Mouse (Mus musculus) c-Kit-negative CD71-positive TER-119-positive erythroid progenitor cells, embryonic 14.5 days (primary cell): Measurements from ENCODE around the gene Hoxd3.

ENCODE experiments used
- DNase-seq: peaks from one replicate; pipeline ENCODE4 v3.0.0-alpha.2; 2013; ENCODE audit warnings: low read depth, low spot score

Hoxd3 gene

GRCm38 (mm10) chr2:74727640-74728302 lies 16.0 kb downstream of the Hoxd3 start:
- DNase-seq = no peak

GRCm38 (mm10) chr2:74728303-74728680 lies 16.6 kb downstream of the Hoxd3 start:
- DNase-seq = no peak

GRCm38 (mm10) chr2:74730331-74730730 lies 18.6 kb downstream of the Hoxd3 start:
- no peak for DNase-seq

GRCm38 (mm10) chr2:74731055-74731454 lies 19.3 kb downstream of the Hoxd3 start:
- DNase-seq = no peak

- no peak for DNase-seq
These were observed 20.2 kb downstream of the Hoxd3 start for GRCm38 (mm10) chr2:74731799-74732512.

GRCm38 (mm10) chr2:74732513-74733316 lies 21.0 kb downstream of the Hoxd3 start:
- DNase-seq = no peak

GRCm38 (mm10) chr2:74733317-74733661 lies 21.6 kb downstream of the Hoxd3 start:
- DNase-seq = no peak

- no peak for DNase-seq
These were observed 22.0 kb downstream of the Hoxd3 start for GRCm38 (mm10) chr2:74733765-74734164.

GRCm38 (mm10) chr2:74734451-74734850 lies 22.7 kb downstream of the Hoxd3 start:
- DNase-seq = no peak

GRCm38 (mm10) chr2:74734996-74735811 lies 23.5 kb downstream of the Hoxd3 start:
- DNase-seq = no peak

- DNase-seq = no peak
These were observed 24.3 kb downstream of the Hoxd3 start for GRCm38 (mm10) chr2:74735851-74736687.

GRCm38 (mm10) chr2:74736688-74737577 lies 25.2 kb downstream of the Hoxd3 start:
- DNase-seq = no peak

GRCm38 (mm10) chr2:74737578-74738070 lies 25.9 kb downstream of the Hoxd3 start:
- DNase-seq = no peak

GRCm38 (mm10) chr2:74738623-74739475 lies 27.1 kb downstream of the Hoxd3 start:
- no peak for DNase-seq

- DNase-seq = no peak
These were observed 27.7 kb downstream of the Hoxd3 start for GRCm38 (mm10) chr2:74739476-74739800.

GRCm38 (mm10) chr2:74739869-74740268 lies 28.1 kb downstream of the Hoxd3 start:
- DNase-seq = no peak

GRCm38 (mm10) chr2:74740311-74741091 lies 28.8 kb downstream of the Hoxd3 start:
- DNase-seq = no peak
